Mouse (Mus musculus): Measurements from ENCODE around the gene Phf24. TPM values are rescaled to one million over a fixed set of nuclear protein-coding genes. Genes with fewer than 3 reads are reported as not detected.

The Phf24 gene
- polyA plus RNA-seq, 1 experiment, result 7.6 TPM

- no peak for TF ChIP-seq POLR2A (IDR thresholded peaks at IDR 0.05; ENCODE audit: borderline replicate concordance, extremely low read depth, low read depth, low read length)
- Histone ChIP-seq H3K4me3 (replicated peaks; ENCODE audit: extremely low read depth, low read depth, low read length) (no peak overlapping the region), H3K4me1 (ENCODE audit: control insufficient read depth, insufficient read depth, low read length) (peaks cover 5% of the 10 kb centered on the region)
- no peak for DNase-seq
- WGBS, result 81% methylated on average over 3 of the region's 3 CpGs
These were observed 29.0 kb downstream of the Phf24 start for GRCm38 (mm10) chr4:42945445-42945844.

- Histone ChIP-seq H3K4me1 (ENCODE audit: control insufficient read depth, insufficient read depth, low read length) (peaks cover 6% of the 10 kb centered on the region), H3K4me3 (replicated peaks; ENCODE audit: extremely low read depth, low read depth, low read length) (no peak overlapping the region)
- DNase-seq, result peak; percentile 46
- 5% methylated on average over 5 of the region's 5 CpGs for WGBS
- TF ChIP-seq POLR2A (IDR thresholded peaks at IDR 0.05; ENCODE audit: borderline replicate concordance, extremely low read depth, low read depth, low read length) (no peak), CTCF (IDR thresholded peaks at IDR 0.05; ENCODE audit: insufficient read depth, low read length) (no peak)
These were observed 29.5 kb downstream of the Phf24 start for GRCm38 (mm10) chr4:42945952-42946351.

GRCm38 (mm10) chr4:42946733-42947290 is 30.4 kb downstream of the Phf24 start:
- TF ChIP-seq POLR2A (IDR thresholded peaks at IDR 0.05; ENCODE audit: borderline replicate concordance, extremely low read depth, low read depth, low read length) (no peak), CTCF (IDR thresholded peaks at IDR 0.05; ENCODE audit: insufficient read depth, low read length) (no peak)
- 56% methylated on average over 10 of the region's 10 CpGs for WGBS
- H3K4me1 ChIP-seq (ENCODE audit: control insufficient read depth, insufficient read depth, low read length), result peaks cover 6% of the 10 kb centered on the region
- no peak for DNase-seq
- no peak overlapping the region for H3K4me3 ChIP-seq (replicated peaks; ENCODE audit: extremely low read depth, low read depth, low read length)

GRCm38 (mm10) chr4:42948527-42948926 is 32.1 kb downstream of the Phf24 start:
- WGBS, result 44% methylated on average over 13 of the region's 13 CpGs
- TF ChIP-seq CTCF (IDR thresholded peaks at IDR 0.05; ENCODE audit: insufficient read depth, low read length), result no peak
- no peak for TF ChIP-seq POLR2A (IDR thresholded peaks at IDR 0.05; ENCODE audit: borderline replicate concordance, extremely low read depth, low read depth, low read length)

GRCm38 (mm10) chr4:42949051-42949675 is 32.7 kb downstream of the Phf24 start:
- DNase-seq, result no peak
- Histone ChIP-seq H3K4me3 (replicated peaks; ENCODE audit: extremely low read depth, low read depth, low read length) (peak overlapping the region; percentile 49), H3K4me1 (ENCODE audit: control insufficient read depth, insufficient read depth, low read length) (peaks cover 6% of the 10 kb centered on the region)
- peak; percentile 27; the same call in 1 of the 2 replicates for TF ChIP-seq POLR2A (IDR thresholded peaks at IDR 0.05; ENCODE audit: borderline replicate concordance, extremely low read depth, low read depth, low read length)
- no peak for TF ChIP-seq CTCF (IDR thresholded peaks at IDR 0.05; ENCODE audit: insufficient read depth, low read length)
- 8% methylated on average over 14 of the region's 14 CpGs for WGBS

More at GRCm38 (mm10) chr4:42948527-42948926, 32.1 kb downstream of the Phf24 start:
- Histone ChIP-seq H3K4me3 (replicated peaks; ENCODE audit: extremely low read depth, low read depth, low read length) (no peak overlapping the region), H3K4me1 (ENCODE audit: control insufficient read depth, insufficient read depth, low read length) (peaks cover 6% of the 10 kb centered on the region)
- no peak for DNase-seq

- peak; percentile 99 for DNase-seq
- WGBS, result 1% methylated on average over 38 of the region's 39 CpGs
- TF ChIP-seq CTCF (IDR thresholded peaks at IDR 0.05; ENCODE audit: insufficient read depth, low read length), result no peak
- no peak for TF ChIP-seq POLR2A (IDR thresholded peaks at IDR 0.05; ENCODE audit: borderline replicate concordance, extremely low read depth, low read depth, low read length)
These were observed 33.2 kb downstream of the Phf24 start, which contains the start of gene Dnajb5 for GRCm38 (mm10) chr4:42949676-42950051. Gene Dnajb5 (plus strand): TSS chr4:42949814.

GRCm38 (mm10) chr4:42950065-42950558 is 33.7 kb downstream of the Phf24 start:
- DNase-seq, result peak; percentile 82
- TF ChIP-seq CTCF (IDR thresholded peaks at IDR 0.05; ENCODE audit: insufficient read depth, low read length), result no peak
- TF ChIP-seq POLR2A (IDR thresholded peaks at IDR 0.05; ENCODE audit: borderline replicate concordance, extremely low read depth, low read depth, low read length), result peak; percentile 58; the same call in 1 of the 2 replicates
- Histone ChIP-seq H3K4me3 (replicated peaks; ENCODE audit: extremely low read depth, low read depth, low read length) (peak overlapping the region; percentile 84), H3K4me1 (ENCODE audit: control insufficient read depth, insufficient read depth, low read length) (peaks cover 6% of the 10 kb centered on the region)
- WGBS, result 1% methylated on average over 21 of the region's 27 CpGs

More at GRCm38 (mm10) chr4:42949676-42950051, 33.2 kb downstream of the Phf24 start, which contains the start of gene Dnajb5:
- H3K4me1 ChIP-seq (ENCODE audit: control insufficient read depth, insufficient read depth, low read length), result peaks cover 6% of the 10 kb centered on the region
- H3K4me3 ChIP-seq (replicated peaks; ENCODE audit: extremely low read depth, low read depth, low read length), result peak within 1 kb of the TSS; percentile 84

GRCm38 (mm10) chr4:42951206-42952195 is 35.0 kb downstream of the Phf24 start:
- no peak for TF ChIP-seq POLR2A (IDR thresholded peaks at IDR 0.05; ENCODE audit: borderline replicate concordance, extremely low read depth, low read depth, low read length)
- TF ChIP-seq CTCF (IDR thresholded peaks at IDR 0.05; ENCODE audit: insufficient read depth, low read length), result no peak
- no peak overlapping the region for H3K4me3 ChIP-seq (replicated peaks; ENCODE audit: extremely low read depth, low read depth, low read length)
- no peak for DNase-seq
- H3K4me1 ChIP-seq (ENCODE audit: control insufficient read depth, insufficient read depth, low read length), result peaks cover 6% of the 10 kb centered on the region
- WGBS, result 67% methylated on average over 11 of the region's 11 CpGs

GRCm38 (mm10) chr4:42952563-42952962 is 36.1 kb downstream of the Phf24 start:
- Histone ChIP-seq H3K4me3 (replicated peaks; ENCODE audit: extremely low read depth, low read depth, low read length) (no peak overlapping the region), H3K4me1 (ENCODE audit: control insufficient read depth, insufficient read depth, low read length) (peaks cover 6% of the 10 kb centered on the region)
- no peak for DNase-seq
- 92% methylated on average over 7 of the region's 7 CpGs for WGBS
- TF ChIP-seq POLR2A (IDR thresholded peaks at IDR 0.05; ENCODE audit: borderline replicate concordance, extremely low read depth, low read depth, low read length) (no peak), CTCF (IDR thresholded peaks at IDR 0.05; ENCODE audit: insufficient read depth, low read length) (no peak)

Data from lung, adult 2 months (tissue).